Mouse (Mus musculus): ENCODE data around the gene Tubgcp4.

GRCm38 (mm10) chr2:121139266-121140017 is 31.0 kb upstream of the Tubgcp4 start:
- no peak; the same call in 1 of the 2 replicates for TF ChIP-seq CTCF (IDR thresholded peaks at IDR 0.05; ENCODE audit: borderline replicate concordance, control insufficient read depth, extremely low read depth, insufficient read depth, low read length, poor library complexity)
- no peak for TF ChIP-seq POLR2A (IDR thresholded peaks at IDR 0.05; ENCODE audit: control insufficient read depth, extremely low read depth, insufficient read depth, low read length, poor library complexity)

Data from thymus, adult 2 months (tissue).